8 mouse cellular contexts compared by ENCODE assay signal in genomic region chr16:26041021-26041928, GRCm38 (mm10).
DNase-seq lines count a peak whose midpoint lies in the region; ATAC-seq and TF ChIP-seq lines count a peak whose summit lies in the region.

No protein-coding gene starts in this region.

- peak; percentile 76 for ATAC-seq in heart, embryonic 15.5 days (replicated peaks; ENCODE audit: insufficient number of reproducible peaks, insufficient read depth, low FRiP score, low read depth)
- peak; percentile 58 for ATAC-seq in lung, postnatal 0 days
- ATAC-seq in forebrain, embryonic 14.5 days = no peak

- H3K27me3 ChIP-seq in heart, embryonic 15.5 days = no peaks in the 10 kb centered on the region
- no peaks in the 10 kb centered on the region for H3K27me3 ChIP-seq in lung, postnatal 0 days (replicated peaks; ENCODE audit: insufficient read depth, low read length)
- no peaks in the 10 kb centered on the region for H3K27me3 ChIP-seq in forebrain, embryonic 14.5 days (replicated peaks; ENCODE audit: control insufficient read depth, insufficient read depth, low read length)

- H3K4me1 ChIP-seq in heart, embryonic 15.5 days (replicated peaks) = peaks cover 24% of the 10 kb centered on the region
- H3K4me1 ChIP-seq in lung, postnatal 0 days (ENCODE audit: insufficient read depth, low read depth, low read length) = no peaks in the 10 kb centered on the region
- no peaks in the 10 kb centered on the region for H3K4me1 ChIP-seq in forebrain, embryonic 14.5 days (ENCODE audit: control insufficient read depth, insufficient read depth, low read length)

- H3K27ac ChIP-seq in heart, embryonic 15.5 days = peak overlapping the region; percentile 85
- H3K27ac ChIP-seq in lung, postnatal 0 days (ENCODE audit: low read length) = no peak overlapping the region
- H3K27ac ChIP-seq in forebrain, embryonic 14.5 days (ENCODE audit: low read depth, low read length) = no peak overlapping the region

- 11% methylated on average over 12 of the region's 12 CpGs for WGBS in heart, embryonic 15.5 days
- 30% methylated on average over 12 of the region's 12 CpGs for WGBS in lung, postnatal 0 days
- 79% methylated on average over 12 of the region's 12 CpGs for WGBS in forebrain, embryonic 14.5 days

- H3K4me2 ChIP-seq in heart, embryonic 15.5 days = peak overlapping the region; percentile 60
- no peak overlapping the region; the same call in 1 of the 2 replicates for H3K4me2 ChIP-seq in lung, postnatal 0 days (replicated peaks; ENCODE audit: low read depth, low read length)
- no peak overlapping the region for H3K4me2 ChIP-seq in forebrain, embryonic 14.5 days (ENCODE audit: low read length)

- peak overlapping the region; percentile 24 for H3K4me3 ChIP-seq in heart, embryonic 15.5 days
- no peak overlapping the region for H3K4me3 ChIP-seq in lung, postnatal 0 days (ENCODE audit: low read depth, low read length)
- H3K4me3 ChIP-seq in forebrain, embryonic 14.5 days (ENCODE audit: low read depth, low read length) = no peak overlapping the region

- H3K9ac ChIP-seq in heart, embryonic 15.5 days = no peak overlapping the region
- H3K9ac ChIP-seq in lung, postnatal 0 days (replicated peaks; ENCODE audit: low read depth) = no peak overlapping the region
- no peak overlapping the region for H3K9ac ChIP-seq in forebrain, embryonic 14.5 days (ENCODE audit: low read length)

- no peak for TF ChIP-seq EP300 in lung, postnatal 0 days (IDR thresholded peaks at IDR 0.05)

- H3K9me3 ChIP-seq in heart, embryonic 15.5 days (replicated peaks) = no peaks in the 10 kb centered on the region
- H3K9me3 ChIP-seq in lung, postnatal 0 days (ENCODE audit: low read length) = no peaks in the 10 kb centered on the region
- no peaks in the 10 kb centered on the region for H3K9me3 ChIP-seq in forebrain, embryonic 14.5 days (replicated peaks; ENCODE audit: control insufficient read depth, low read length)

- peak; percentile 17 for DNase-seq in kidney, postnatal 10 days
- DNase-seq in kidney, adult 18-20 months = no peak
- DNase-seq in c-Kit-positive CD71-negative TER-119-negative erythroid progenitor cells, embryonic 14.5 days (ENCODE audit: low read depth) = peak; percentile 33
- DNase-seq in lung, postnatal 0 days (ENCODE audit: low spot score) = peak; percentile 50
- DNase-seq in testis, postnatal 14 days (ENCODE audit: low spot score) = no peak
- no peak for DNase-seq in cerebellum, postnatal 36 days
- no peak for DNase-seq in forebrain, embryonic 14.5 days (ENCODE audit: low spot score)

- TF ChIP-seq CTCF in lung, postnatal 0 days (IDR thresholded peaks at IDR 0.05) = no peak

- H3K36me3 ChIP-seq in heart, embryonic 15.5 days = no peaks in the 10 kb centered on the region
- H3K36me3 ChIP-seq in lung, postnatal 0 days (ENCODE audit: insufficient read depth, low read length) = no peaks in the 10 kb centered on the region
- H3K36me3 ChIP-seq in forebrain, embryonic 14.5 days (ENCODE audit: control insufficient read depth, insufficient read depth, low read length) = no peaks in the 10 kb centered on the region

Comparison
In these comparisons a context has a peak if more than half of its experiments do, and no peak if none do; other contexts are left out.
1. DNase-seq: peak in kidney, postnatal 10 days (single experiment), c-Kit-positive CD71-negative TER-119-negative erythroid progenitor cells, embryonic 14.5 days (single experiment) and lung, postnatal 0 days (single experiment); none in kidney, adult 18-20 months (single experiment), testis, postnatal 14 days (single experiment), cerebellum, postnatal 36 days (0 of 2) and forebrain, embryonic 14.5 days (single experiment).